Mouse (Mus musculus): ENCODE measurements around the gene Srms. TPM values are rescaled to one million over a fixed set of nuclear protein-coding genes. Genes with fewer than 3 reads are reported as not detected.
A peak's percentile ranks its signal among the peaks of the same experiment; 100 is the strongest.

Srms gene
- polyA plus RNA-seq, 1 experiment from 2014 or later: 0.08 TPM

DNA sequence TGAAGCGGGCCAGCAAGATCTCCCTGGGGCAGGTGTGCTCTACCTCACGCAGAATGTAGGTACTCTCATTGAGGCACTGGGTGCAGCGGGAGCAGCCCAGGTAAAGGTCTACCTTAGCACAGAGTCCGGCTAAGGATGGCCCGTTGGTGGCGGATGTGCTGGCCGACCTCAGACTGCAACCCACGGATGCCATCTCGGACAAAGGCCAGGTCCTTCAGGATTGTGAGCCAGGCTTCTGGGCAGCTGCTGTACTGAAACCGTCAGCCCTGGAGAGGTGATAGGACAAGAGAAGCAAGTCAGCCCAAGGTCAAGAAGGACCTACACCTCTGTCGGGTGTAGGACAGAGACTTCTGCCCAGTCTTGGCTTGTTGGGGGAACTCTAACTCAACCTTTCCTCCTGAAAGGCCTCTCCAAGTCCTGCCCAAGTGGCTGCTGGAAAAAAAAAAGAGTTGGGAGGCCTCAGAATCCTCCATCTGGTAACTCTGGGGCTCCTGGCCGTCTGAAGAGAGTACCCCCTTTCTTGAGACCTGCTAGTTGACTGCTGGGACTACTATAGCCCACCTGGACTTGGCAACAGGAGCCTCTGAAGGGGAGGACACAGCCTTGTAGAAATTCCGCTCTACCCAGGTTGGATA lies 27.9 kb upstream of the Srms start:
- ATAC-seq (ENCODE audit: low read depth): no peak

DNA sequence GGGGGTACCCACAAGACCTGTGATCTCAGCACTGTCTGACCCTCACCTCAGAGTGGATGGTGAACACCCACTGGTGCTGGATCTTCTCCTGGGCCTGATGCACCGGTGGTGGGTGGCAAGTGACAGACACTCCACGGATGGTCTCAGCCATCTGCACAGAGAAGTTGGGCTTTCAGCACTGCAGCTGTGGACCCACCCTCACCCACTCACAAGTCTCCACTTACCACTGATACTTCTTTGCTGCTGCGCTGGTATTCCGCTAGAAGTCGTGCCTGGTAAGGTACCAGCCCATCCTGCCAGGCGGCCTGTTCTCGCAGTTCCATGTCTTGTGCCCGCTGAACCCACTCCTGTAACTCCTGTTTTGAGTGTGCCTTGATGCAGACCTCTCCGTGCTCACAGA lies 26.3 kb upstream of the Srms start:
- DNase-seq (ENCODE audit: low spot score): no peak
- no peak for ATAC-seq (ENCODE audit: low read depth)
- Histone ChIP-seq H3K36me3 (ENCODE audit: control insufficient read depth, insufficient read depth, low read length) (no peaks in the 10 kb centered on the region), H3K27me3 (replicated peaks; ENCODE audit: control insufficient read depth, insufficient read depth, low read length) (no peaks in the 10 kb centered on the region), H3K4me3 (ENCODE audit: low read depth, low read length) (no peak overlapping the region), H3K4me2 (ENCODE audit: low read depth, low read length) (no peak overlapping the region), H3K9ac (ENCODE audit: low read depth, low read length) (no peak overlapping the region), H3K27ac (replicated peaks; ENCODE audit: low read depth, low read length) (no peak overlapping the region), H3K4me1 (ENCODE audit: control insufficient read depth, insufficient read depth, low read length) (peaks cover 4% of the 10 kb centered on the region; the same call in 1 of the 2 replicates), H3K9me3 (ENCODE audit: control insufficient read depth, low read length) (no peaks in the 10 kb centered on the region)
- 91% methylated on average over 9 of the region's 9 CpGs for WGBS

More for the DNA sequence above, 27.9 kb upstream of the Srms start:
- Histone ChIP-seq H3K4me3 (ENCODE audit: low read depth, low read length) (peak overlapping the region; percentile 43; the same call in 1 of the 2 replicates), H3K4me2 (ENCODE audit: low read depth, low read length) (peak overlapping the region; percentile 66), H3K27ac (replicated peaks; ENCODE audit: low read depth, low read length) (no peak overlapping the region), H3K27me3 (replicated peaks; ENCODE audit: control insufficient read depth, insufficient read depth, low read length) (no peaks in the 10 kb centered on the region), H3K36me3 (ENCODE audit: control insufficient read depth, insufficient read depth, low read length) (no peaks in the 10 kb centered on the region), H3K4me1 (ENCODE audit: control insufficient read depth, insufficient read depth, low read length) (peaks cover 4% of the 10 kb centered on the region; the same call in 1 of the 2 replicates), H3K9me3 (ENCODE audit: control insufficient read depth, low read length) (no peaks in the 10 kb centered on the region), H3K9ac (ENCODE audit: low read depth, low read length) (peak overlapping the region; percentile 64; the same call in 1 of the 2 replicates)
- WGBS: 91% methylated on average over 13 of the region's 13 CpGs
- DNase-seq (ENCODE audit: low spot score): no peak

DNA sequence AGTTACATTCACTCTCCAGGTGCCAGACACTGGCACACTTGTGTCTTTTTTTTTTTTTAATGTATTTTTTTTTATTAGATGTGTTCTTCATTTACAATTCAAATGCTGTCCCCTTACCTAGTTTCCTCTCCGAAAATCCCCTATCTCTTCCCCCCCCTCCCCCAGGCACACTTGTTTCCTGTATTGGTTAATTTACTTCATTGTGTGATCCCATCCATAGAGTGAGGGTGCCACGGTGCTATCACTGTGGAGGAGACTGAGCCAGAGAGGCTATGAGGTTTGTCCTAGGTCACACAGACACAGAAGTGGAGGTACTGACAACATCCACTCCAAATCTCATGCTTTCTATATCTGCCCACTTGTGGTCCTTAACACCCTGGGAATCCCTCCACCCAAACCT lies 25.9 kb upstream of the Srms start:
- Histone ChIP-seq H3K4me1 (ENCODE audit: control insufficient read depth, insufficient read depth, low read length) (peaks cover 4% of the 10 kb centered on the region; the same call in 1 of the 2 replicates), H3K4me2 (ENCODE audit: low read depth, low read length) (no peak overlapping the region), H3K27ac (replicated peaks; ENCODE audit: low read depth, low read length) (no peak overlapping the region), H3K36me3 (ENCODE audit: control insufficient read depth, insufficient read depth, low read length) (no peaks in the 10 kb centered on the region), H3K27me3 (replicated peaks; ENCODE audit: control insufficient read depth, insufficient read depth, low read length) (no peaks in the 10 kb centered on the region), H3K9me3 (ENCODE audit: control insufficient read depth, low read length) (no peaks in the 10 kb centered on the region), H3K9ac (ENCODE audit: low read depth, low read length) (no peak overlapping the region), H3K4me3 (ENCODE audit: low read depth, low read length) (no peak overlapping the region)
- ATAC-seq (ENCODE audit: low read depth) (no peak), DNase-seq (ENCODE audit: low spot score) (no peak)
- WGBS: 74% methylated on average over 2 of the region's 2 CpGs

DNA sequence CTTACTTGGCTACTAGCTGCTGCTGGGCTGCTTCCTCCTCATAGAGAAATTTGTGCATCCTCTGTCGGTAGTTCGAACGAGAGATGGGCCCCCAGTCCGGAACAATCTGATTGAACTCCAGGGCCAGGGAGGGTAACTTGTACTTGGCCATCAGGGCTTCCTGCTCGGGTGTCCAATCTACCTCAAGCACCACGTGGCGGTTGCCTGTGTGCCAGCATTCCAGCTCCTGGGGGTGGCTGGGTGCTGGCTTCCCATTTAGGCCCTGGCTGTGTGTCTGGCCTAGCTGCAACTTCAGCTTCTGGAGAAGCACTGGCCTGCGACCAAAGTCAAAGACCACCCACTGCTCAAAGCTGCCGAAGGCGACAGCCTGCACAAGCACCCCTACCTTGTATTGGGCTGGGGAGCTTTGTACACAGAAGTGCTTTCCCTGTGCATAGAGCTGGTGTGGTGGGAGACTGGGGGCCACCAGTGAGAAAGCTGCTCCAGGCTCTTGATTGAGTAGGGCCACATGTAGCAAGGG lies 25.2 kb upstream of the Srms start:
- no peak for ATAC-seq (ENCODE audit: low read depth)

DNA sequence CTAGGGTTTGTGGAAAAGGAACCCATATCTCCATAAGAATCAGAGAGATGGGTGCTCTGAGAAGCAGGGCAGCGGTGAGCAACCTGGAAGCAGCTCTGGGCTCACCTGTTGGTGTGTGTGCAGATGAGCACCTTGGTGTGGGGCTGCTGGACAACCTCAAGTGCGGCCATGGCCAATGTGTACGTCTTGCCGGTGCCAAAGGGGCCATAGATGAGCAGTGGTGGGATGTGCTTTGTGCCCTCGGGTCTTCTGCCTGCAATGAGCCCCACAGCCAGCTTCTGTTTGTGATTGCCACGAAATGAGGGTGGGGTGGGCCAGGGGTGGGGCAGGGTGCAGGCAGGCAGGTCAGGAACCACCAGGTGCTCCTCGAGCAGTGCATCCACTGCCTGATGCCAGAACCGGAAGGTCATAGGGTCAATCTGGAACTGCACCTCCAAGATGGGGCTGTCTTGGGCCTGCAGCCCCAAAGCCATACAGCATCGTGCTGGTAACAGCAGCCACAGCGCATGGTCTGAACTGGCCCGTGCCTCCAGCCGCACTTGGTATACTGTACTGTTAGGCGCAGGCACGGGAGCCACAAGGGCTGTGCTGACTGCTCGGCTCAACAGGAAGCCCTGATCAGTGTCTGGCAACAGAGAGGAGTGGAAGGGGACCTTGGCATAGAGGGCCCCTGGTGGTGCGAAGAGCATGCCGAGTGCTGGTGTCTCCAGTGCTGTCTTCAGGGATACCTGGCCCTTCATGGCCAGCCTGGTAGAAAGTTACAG lies 24.4 kb upstream of the Srms start:
- DNase-seq (ENCODE audit: low spot score): no peak
- Histone ChIP-seq H3K4me1 (ENCODE audit: control insufficient read depth, insufficient read depth, low read length) (peaks cover 4% of the 10 kb centered on the region; the same call in 1 of the 2 replicates), H3K4me2 (ENCODE audit: low read depth, low read length) (no peak overlapping the region), H3K9me3 (ENCODE audit: control insufficient read depth, low read length) (no peaks in the 10 kb centered on the region), H3K4me3 (ENCODE audit: low read depth, low read length) (no peak overlapping the region), H3K27me3 (replicated peaks; ENCODE audit: control insufficient read depth, insufficient read depth, low read length) (no peaks in the 10 kb centered on the region), H3K36me3 (ENCODE audit: control insufficient read depth, insufficient read depth, low read length) (no peaks in the 10 kb centered on the region), H3K27ac (replicated peaks; ENCODE audit: low read depth, low read length) (no peak overlapping the region), H3K9ac (ENCODE audit: low read depth, low read length) (no peak overlapping the region)
- no peak for ATAC-seq (ENCODE audit: low read depth)
- WGBS: 85% methylated on average over 17 of the region's 17 CpGs

More for the DNA sequence above, 25.2 kb upstream of the Srms start:
- Histone ChIP-seq H3K27ac (replicated peaks; ENCODE audit: low read depth, low read length) (no peak overlapping the region), H3K4me3 (ENCODE audit: low read depth, low read length) (no peak overlapping the region), H3K9me3 (ENCODE audit: control insufficient read depth, low read length) (no peaks in the 10 kb centered on the region), H3K4me1 (ENCODE audit: control insufficient read depth, insufficient read depth, low read length) (peaks cover 4% of the 10 kb centered on the region; the same call in 1 of the 2 replicates), H3K9ac (ENCODE audit: low read depth, low read length) (no peak overlapping the region), H3K36me3 (ENCODE audit: control insufficient read depth, insufficient read depth, low read length) (no peaks in the 10 kb centered on the region), H3K27me3 (replicated peaks; ENCODE audit: control insufficient read depth, insufficient read depth, low read length) (no peaks in the 10 kb centered on the region), H3K4me2 (ENCODE audit: low read depth, low read length) (no peak overlapping the region)
- no peak for DNase-seq (ENCODE audit: low spot score)
- 73% methylated on average over 10 of the region's 10 CpGs for WGBS

DNA sequence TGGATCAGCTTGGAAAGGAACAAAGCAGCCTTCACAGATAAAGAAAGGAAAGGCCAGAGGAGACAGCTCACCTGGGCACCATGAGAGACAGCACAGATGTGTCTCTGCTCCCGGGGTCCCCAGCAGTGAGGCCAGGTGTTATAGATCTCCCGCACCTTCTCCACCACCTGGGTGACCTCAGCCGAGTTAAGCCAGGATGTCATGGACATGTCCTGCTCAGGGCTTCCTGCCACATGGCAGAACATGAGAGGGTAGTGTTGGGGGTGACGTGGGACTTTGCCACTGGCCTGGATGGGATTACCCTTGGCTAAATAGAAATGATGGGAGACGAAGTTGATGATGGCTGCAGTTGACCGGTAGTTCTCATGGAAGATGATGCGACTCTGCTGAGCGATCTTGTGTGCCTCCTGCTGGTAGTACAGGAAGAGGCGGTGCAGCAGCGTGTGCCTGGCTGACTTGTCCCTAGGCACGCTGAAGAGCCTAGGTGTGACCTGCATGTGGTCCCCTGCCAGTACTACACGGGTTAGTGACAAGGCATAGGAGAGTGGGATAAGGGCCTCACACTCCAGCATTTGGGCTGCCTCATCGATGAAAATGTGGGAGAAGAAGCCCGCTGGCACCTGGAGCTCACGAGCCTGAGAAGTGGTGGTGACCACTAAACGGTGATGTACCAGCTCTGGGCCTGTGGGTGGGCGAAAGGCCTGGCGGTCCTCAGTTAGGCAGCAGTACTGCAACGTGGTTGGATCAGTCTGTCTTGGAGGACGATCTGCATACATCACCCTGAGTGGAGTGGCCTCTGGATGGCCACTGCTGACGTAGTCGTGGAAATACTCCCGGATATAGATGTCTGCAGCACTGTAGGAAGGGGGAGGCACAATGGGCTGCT lies 22.9 kb upstream of the Srms start:
- Histone ChIP-seq H3K9ac (ENCODE audit: low read depth, low read length) (no peak overlapping the region), H3K27ac (replicated peaks; ENCODE audit: low read depth, low read length) (no peak overlapping the region), H3K4me3 (ENCODE audit: low read depth, low read length) (no peak overlapping the region), H3K4me1 (ENCODE audit: control insufficient read depth, insufficient read depth, low read length) (no peaks in the 10 kb centered on the region), H3K27me3 (replicated peaks; ENCODE audit: control insufficient read depth, insufficient read depth, low read length) (no peaks in the 10 kb centered on the region), H3K36me3 (ENCODE audit: control insufficient read depth, insufficient read depth, low read length) (no peaks in the 10 kb centered on the region), H3K9me3 (ENCODE audit: control insufficient read depth, low read length) (no peaks in the 10 kb centered on the region), H3K4me2 (ENCODE audit: low read depth, low read length) (no peak overlapping the region)
- WGBS: 82% methylated on average over 23 of the region's 23 CpGs
- no peak for ATAC-seq (ENCODE audit: low read depth)
- DNase-seq (ENCODE audit: low spot score): no peak

DNA sequence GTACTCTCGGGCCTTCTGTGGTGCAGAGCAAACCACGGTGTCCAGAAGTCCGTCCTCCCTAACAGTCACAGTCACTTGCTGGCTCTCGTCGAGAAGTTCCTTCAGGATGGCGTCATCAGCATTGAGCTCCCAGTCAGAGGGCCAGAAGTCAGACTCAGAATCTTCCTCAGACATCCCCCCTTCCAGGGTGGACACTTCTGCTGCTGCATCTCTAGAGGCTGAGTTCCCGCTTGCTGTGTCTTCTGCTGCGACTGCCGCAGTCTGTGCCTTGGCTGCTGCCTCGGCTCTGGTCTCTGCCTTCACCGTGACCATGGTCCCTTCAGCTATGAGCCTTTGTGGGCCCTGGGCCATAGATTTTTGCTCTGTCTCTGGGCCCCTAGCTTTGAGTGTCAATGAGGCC lies 21.7 kb upstream of the Srms start:
- Histone ChIP-seq H3K9ac (ENCODE audit: low read depth, low read length) (no peak overlapping the region), H3K4me1 (ENCODE audit: control insufficient read depth, insufficient read depth, low read length) (no peaks in the 10 kb centered on the region), H3K4me3 (ENCODE audit: low read depth, low read length) (no peak overlapping the region), H3K27ac (replicated peaks; ENCODE audit: low read depth, low read length) (no peak overlapping the region), H3K36me3 (ENCODE audit: control insufficient read depth, insufficient read depth, low read length) (no peaks in the 10 kb centered on the region), H3K9me3 (ENCODE audit: control insufficient read depth, low read length) (no peaks in the 10 kb centered on the region), H3K4me2 (ENCODE audit: low read depth, low read length) (no peak overlapping the region), H3K27me3 (replicated peaks; ENCODE audit: control insufficient read depth, insufficient read depth, low read length) (no peaks in the 10 kb centered on the region)
- no peak for ATAC-seq (ENCODE audit: low read depth)
- no peak for DNase-seq (ENCODE audit: low spot score)
- 90% methylated on average over 11 of the region's 11 CpGs for WGBS

DNA sequence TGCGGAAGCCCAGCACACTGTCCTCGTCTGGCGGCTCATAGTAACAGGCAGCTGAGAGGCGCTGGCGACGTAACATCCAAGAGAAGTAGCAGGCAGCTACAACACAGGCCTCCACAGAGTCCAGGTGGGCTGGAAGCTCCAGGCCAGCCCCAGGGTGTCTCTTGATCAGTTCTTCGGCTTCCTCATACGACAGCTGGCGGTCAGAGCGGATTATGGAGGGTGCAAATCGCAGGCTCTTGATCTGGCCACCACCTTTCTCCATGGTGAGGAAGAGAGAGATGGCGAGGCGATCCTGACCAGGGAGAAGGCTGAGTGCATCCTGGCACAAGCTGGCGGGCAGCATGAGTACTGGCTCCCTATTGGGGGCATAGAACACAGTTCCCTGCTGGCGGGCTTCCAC lies 20.5 kb upstream of the Srms start:
- no peaks in the 10 kb centered on the region for H3K36me3 ChIP-seq (ENCODE audit: control insufficient read depth, insufficient read depth, low read length)
- DNase-seq (ENCODE audit: low spot score): no peak
- no peak for ATAC-seq (ENCODE audit: low read depth)
- no peaks in the 10 kb centered on the region for H3K4me1 ChIP-seq (ENCODE audit: control insufficient read depth, insufficient read depth, low read length)
- no peak overlapping the region for H3K27ac ChIP-seq (replicated peaks; ENCODE audit: low read depth, low read length)
- no peak overlapping the region for H3K4me3 ChIP-seq (ENCODE audit: low read depth, low read length)
- no peak overlapping the region for H3K4me2 ChIP-seq (ENCODE audit: low read depth, low read length)
- no peaks in the 10 kb centered on the region for H3K9me3 ChIP-seq (ENCODE audit: control insufficient read depth, low read length)
- H3K27me3 ChIP-seq (replicated peaks; ENCODE audit: control insufficient read depth, insufficient read depth, low read length): no peaks in the 10 kb centered on the region
- no peak overlapping the region for H3K9ac ChIP-seq (ENCODE audit: low read depth, low read length)
- 89% methylated on average over 15 of the region's 15 CpGs for WGBS
